Mouse (Mus musculus): Measurements from ENCODE around the gene Txk. TPM values are rescaled to one million over a fixed set of nuclear protein-coding genes. Genes with fewer than 3 reads are reported as not detected.

Gene Txk
- polyA plus RNA-seq, 1 experiment from 2014 or later = not detected

DNA sequence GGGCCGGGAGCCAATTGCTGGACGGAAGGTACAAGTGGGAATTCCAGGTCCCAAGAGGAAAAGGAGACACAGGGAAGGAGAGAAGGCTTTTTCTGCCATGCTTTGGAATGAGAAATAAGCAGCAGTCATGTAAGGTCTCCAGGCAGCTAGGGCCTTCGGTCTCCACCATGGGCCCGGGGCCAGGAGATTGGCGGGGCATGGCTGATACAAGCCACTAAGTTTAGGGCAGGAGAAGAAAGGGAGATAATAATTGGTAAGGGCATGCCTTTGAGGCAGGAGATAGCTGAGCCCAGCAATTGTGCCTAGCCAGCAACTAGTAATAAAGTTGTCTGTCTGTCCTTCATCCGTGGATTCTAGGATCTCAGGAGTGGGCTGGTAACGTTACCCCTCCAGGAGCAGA lies 30.5 kb upstream of the Txk start:
- H3K4me2 ChIP-seq (replicated peaks; ENCODE audit: low read depth, low read length) = no peak overlapping the region
- no peaks in the 10 kb centered on the region for H3K36me3 ChIP-seq (ENCODE audit: control insufficient read depth, insufficient read depth, low read length)
- ATAC-seq (ENCODE audit: low FRiP score, low TSS enrichment) = no peak
- WGBS = 85% methylated on average over 7 of the region's 7 CpGs
- no peaks in the 10 kb centered on the region for H3K9me3 ChIP-seq (ENCODE audit: control insufficient read depth, low read length)
- H3K9ac ChIP-seq (ENCODE audit: low read depth, low read length) = no peak overlapping the region
- no peak overlapping the region for H3K27ac ChIP-seq (ENCODE audit: low read depth, low read length)
- H3K27me3 ChIP-seq (ENCODE audit: control insufficient read depth, insufficient read depth, low read length) = no peaks in the 10 kb centered on the region
- no peaks in the 10 kb centered on the region for H3K4me1 ChIP-seq (ENCODE audit: control insufficient read depth, insufficient read depth, low read length)
- H3K4me3 ChIP-seq (ENCODE audit: low read length) = no peak overlapping the region

DNA sequence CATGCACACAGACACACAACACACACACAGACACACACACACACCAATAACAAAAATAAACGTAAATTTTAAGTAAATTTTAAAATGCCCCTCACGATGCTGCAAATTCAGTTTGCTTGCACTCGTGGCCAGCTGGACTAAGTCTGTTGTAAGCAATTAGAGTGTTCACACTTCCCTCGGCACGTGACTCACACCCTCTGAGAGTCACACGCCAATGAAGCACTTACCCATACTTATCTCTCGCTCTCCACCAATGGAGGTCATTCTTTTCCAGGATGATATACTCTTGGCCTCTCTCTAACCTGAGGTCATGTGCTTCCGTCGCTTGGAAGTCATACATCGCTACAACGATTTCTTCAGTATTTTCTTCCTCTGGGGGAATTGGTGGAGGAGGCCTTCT lies 29.2 kb upstream of the Txk start:
- no peak for ATAC-seq (ENCODE audit: low FRiP score, low TSS enrichment)
- Histone ChIP-seq H3K27me3 (ENCODE audit: control insufficient read depth, insufficient read depth, low read length) (no peaks in the 10 kb centered on the region), H3K4me2 (replicated peaks; ENCODE audit: low read depth, low read length) (no peak overlapping the region), H3K9me3 (ENCODE audit: control insufficient read depth, low read length) (no peaks in the 10 kb centered on the region), H3K4me1 (ENCODE audit: control insufficient read depth, insufficient read depth, low read length) (no peaks in the 10 kb centered on the region), H3K36me3 (ENCODE audit: control insufficient read depth, insufficient read depth, low read length) (no peaks in the 10 kb centered on the region), H3K27ac (ENCODE audit: low read depth, low read length) (no peak overlapping the region), H3K9ac (ENCODE audit: low read depth, low read length) (no peak overlapping the region), H3K4me3 (ENCODE audit: low read length) (no peak overlapping the region)
- 71% methylated on average over 11 of the region's 11 CpGs for WGBS

DNA sequence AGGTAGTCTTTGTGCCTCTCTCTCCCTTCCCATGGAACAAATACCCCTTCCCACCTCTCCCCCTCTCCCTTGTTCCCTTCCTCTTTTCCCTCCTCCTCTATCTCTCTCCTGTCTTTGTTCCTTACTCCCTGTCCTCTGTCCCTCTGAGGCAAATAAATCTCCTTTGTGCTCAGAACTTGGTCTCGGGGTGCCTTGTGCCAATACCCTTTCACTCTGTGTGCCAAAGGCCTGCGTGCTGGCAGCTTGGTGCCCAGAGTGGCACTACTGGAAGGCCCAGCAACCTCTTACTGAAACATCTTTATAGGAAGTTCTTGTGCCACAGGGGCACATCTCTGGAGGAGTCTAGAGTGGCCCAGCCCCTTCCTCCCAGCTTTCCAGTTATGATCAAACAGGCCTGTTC lies 24.0 kb upstream of the Txk start:
- no peak overlapping the region for H3K4me3 ChIP-seq (ENCODE audit: low read length)
- H3K4me2 ChIP-seq (replicated peaks; ENCODE audit: low read depth, low read length) = no peak overlapping the region
- ATAC-seq (ENCODE audit: low FRiP score, low TSS enrichment) = no peak
- 88% methylated on average over 2 of the region's 2 CpGs for WGBS
- H3K9ac ChIP-seq (ENCODE audit: low read depth, low read length) = no peak overlapping the region
- no peak overlapping the region for H3K27ac ChIP-seq (ENCODE audit: low read depth, low read length)
- H3K4me1 ChIP-seq (ENCODE audit: control insufficient read depth, insufficient read depth, low read length) = no peaks in the 10 kb centered on the region
- H3K9me3 ChIP-seq (ENCODE audit: control insufficient read depth, low read length) = no peaks in the 10 kb centered on the region
- no peaks in the 10 kb centered on the region for H3K36me3 ChIP-seq (ENCODE audit: control insufficient read depth, insufficient read depth, low read length)
- no peaks in the 10 kb centered on the region for H3K27me3 ChIP-seq (ENCODE audit: control insufficient read depth, insufficient read depth, low read length)

DNA sequence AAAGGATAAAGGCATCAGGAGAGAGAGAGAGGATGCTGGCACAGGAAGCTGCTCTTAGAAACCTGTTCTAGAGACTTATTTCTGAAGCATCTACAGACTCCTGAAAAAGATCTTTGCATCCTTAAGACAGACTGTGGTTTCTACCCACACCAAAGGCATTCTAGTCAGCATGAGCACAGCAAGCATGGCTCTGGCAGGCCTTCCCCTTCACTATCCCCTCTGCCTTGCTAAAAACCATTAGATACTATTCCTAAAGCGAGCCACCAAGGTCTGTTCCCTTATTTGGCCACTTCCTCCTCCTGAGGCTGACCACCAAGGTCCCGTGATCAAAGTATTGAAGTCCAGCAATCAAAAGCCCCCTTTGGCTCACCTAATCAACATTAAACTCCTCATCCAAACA lies 23.6 kb upstream of the Txk start:
- H3K9ac ChIP-seq (ENCODE audit: low read depth, low read length) = no peak overlapping the region
- no peaks in the 10 kb centered on the region for H3K9me3 ChIP-seq (ENCODE audit: control insufficient read depth, low read length)
- no peaks in the 10 kb centered on the region for H3K36me3 ChIP-seq (ENCODE audit: control insufficient read depth, insufficient read depth, low read length)
- no peak overlapping the region for H3K4me2 ChIP-seq (replicated peaks; ENCODE audit: low read depth, low read length)
- no peaks in the 10 kb centered on the region for H3K27me3 ChIP-seq (ENCODE audit: control insufficient read depth, insufficient read depth, low read length)
- WGBS = 70% methylated on average over 2 of the region's 2 CpGs
- ATAC-seq (ENCODE audit: low FRiP score, low TSS enrichment) = no peak
- H3K4me1 ChIP-seq (ENCODE audit: control insufficient read depth, insufficient read depth, low read length) = 0 out of 2 replicates have a peak, but pooled peaks cover 3% of the 10 kb centered on the region
- H3K27ac ChIP-seq (ENCODE audit: low read depth, low read length) = no peak overlapping the region
- H3K4me3 ChIP-seq (ENCODE audit: low read length) = no peak overlapping the region

DNA sequence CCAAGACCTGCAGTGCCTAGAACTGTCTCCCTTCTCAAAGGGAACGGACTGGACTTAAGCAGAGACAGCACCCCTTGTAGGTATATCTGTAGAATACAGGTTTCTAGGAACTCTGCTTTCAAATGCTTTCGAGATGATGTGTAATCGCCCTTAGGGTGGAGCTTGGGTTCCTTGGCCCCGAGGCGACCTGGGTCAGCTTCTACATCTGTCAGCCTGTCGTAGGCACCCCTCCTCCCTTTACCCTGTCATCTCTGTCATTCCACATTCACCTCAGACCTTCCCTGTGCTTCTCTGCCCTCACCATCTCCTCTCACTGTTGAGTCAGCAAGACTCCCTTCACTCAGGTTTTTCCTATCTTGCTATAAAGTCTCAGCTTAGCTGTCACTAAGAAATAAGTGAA lies 17.3 kb upstream of the Txk start:
- H3K36me3 ChIP-seq (ENCODE audit: control insufficient read depth, insufficient read depth, low read length) = no peaks in the 10 kb centered on the region
- 0 out of 2 replicates have a peak, but pooled peaks cover 3% of the 10 kb centered on the region for H3K4me1 ChIP-seq (ENCODE audit: control insufficient read depth, insufficient read depth, low read length)
- ATAC-seq (ENCODE audit: low FRiP score, low TSS enrichment) = no peak
- H3K9me3 ChIP-seq (ENCODE audit: control insufficient read depth, low read length) = no peaks in the 10 kb centered on the region
- no peak overlapping the region for H3K4me3 ChIP-seq (ENCODE audit: low read length)
- H3K9ac ChIP-seq (ENCODE audit: low read depth, low read length) = no peak overlapping the region
- no peak overlapping the region for H3K4me2 ChIP-seq (replicated peaks; ENCODE audit: low read depth, low read length)
- WGBS = 60% methylated on average over 6 of the region's 6 CpGs
- H3K27me3 ChIP-seq (ENCODE audit: control insufficient read depth, insufficient read depth, low read length) = no peaks in the 10 kb centered on the region
- no peak overlapping the region for H3K27ac ChIP-seq (ENCODE audit: low read depth, low read length)

DNA sequence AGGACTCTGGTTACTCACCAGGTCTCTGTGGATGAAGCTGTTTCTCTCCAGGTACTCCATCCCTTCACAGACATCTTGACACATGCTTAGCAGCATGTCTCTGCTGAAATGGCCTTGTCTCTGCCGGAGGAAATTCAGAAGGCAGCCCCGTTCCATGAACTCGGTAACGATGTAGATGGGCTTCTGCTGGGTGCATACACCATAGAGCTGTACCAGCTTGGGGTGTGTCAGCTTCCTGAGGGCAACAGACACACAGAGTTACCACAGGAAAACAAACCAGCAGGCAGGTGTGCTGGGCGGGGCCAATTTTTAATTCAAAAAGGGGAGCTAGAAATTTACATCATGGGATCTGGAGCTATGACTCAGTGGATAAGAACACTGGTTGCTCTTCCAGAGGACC lies 11.0 kb upstream of the Txk start:
- no peaks in the 10 kb centered on the region for H3K27me3 ChIP-seq (ENCODE audit: control insufficient read depth, insufficient read depth, low read length)
- 91% methylated on average over 5 of the region's 5 CpGs for WGBS
- no peaks in the 10 kb centered on the region for H3K4me1 ChIP-seq (ENCODE audit: control insufficient read depth, insufficient read depth, low read length)
- no peak overlapping the region for H3K4me3 ChIP-seq (ENCODE audit: low read length)
- H3K27ac ChIP-seq (ENCODE audit: low read depth, low read length) = peak overlapping the region; percentile 24; the same call in 1 of the 2 replicates
- no peak for ATAC-seq (ENCODE audit: low FRiP score, low TSS enrichment)
- H3K9me3 ChIP-seq (ENCODE audit: control insufficient read depth, low read length) = no peaks in the 10 kb centered on the region
- H3K9ac ChIP-seq (ENCODE audit: low read depth, low read length) = no peak overlapping the region
- no peaks in the 10 kb centered on the region for H3K36me3 ChIP-seq (ENCODE audit: control insufficient read depth, insufficient read depth, low read length)
- no peak overlapping the region for H3K4me2 ChIP-seq (replicated peaks; ENCODE audit: low read depth, low read length)

DNA sequence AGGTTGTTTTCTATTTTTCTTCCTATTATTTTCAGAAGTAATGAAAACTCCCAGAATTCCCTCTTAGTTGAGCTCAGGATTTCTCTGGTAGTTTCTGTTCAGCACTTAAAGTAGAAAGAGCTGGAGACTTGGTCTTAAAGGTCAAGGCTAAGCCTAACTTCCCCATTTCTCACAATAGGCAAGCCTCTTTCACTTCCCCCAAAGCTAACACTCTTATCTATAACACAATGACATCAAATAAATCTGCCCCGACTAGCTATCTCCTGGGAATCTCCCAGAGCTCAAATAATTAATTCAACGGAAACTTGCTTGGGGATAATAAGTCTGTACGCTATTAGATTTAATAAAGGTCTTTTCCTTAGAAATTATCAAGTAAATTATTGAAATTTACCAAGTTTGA lies 10.4 kb upstream of the Txk start:
- no peak overlapping the region for H3K4me3 ChIP-seq (ENCODE audit: low read length)
- no peak for ATAC-seq (ENCODE audit: low FRiP score, low TSS enrichment)
- H3K27ac ChIP-seq (ENCODE audit: low read depth, low read length) = no peak overlapping the region

DNA sequence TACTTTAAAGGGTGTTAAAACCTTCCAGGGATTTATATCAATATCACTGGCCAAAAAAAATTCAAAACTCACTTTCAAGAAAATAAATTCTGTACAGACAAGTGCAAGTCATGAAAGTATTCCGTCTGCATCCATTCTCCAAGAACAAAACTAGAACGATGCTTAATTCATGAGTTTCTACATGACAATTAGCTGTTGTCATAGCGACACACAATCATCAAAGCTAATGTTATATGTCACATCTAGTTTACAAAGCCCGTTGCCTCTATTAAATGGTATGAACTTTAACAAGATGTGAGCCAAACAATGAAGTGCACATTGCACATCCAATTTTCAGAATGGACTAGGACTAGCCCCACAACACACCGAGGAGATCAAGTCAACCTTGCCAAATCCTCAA lies 9.2 kb upstream of the Txk start:
- H3K9ac ChIP-seq (ENCODE audit: low read depth, low read length) = no peak overlapping the region
- no peak overlapping the region for H3K4me2 ChIP-seq (replicated peaks; ENCODE audit: low read depth, low read length)

More for the DNA sequence above, 10.4 kb upstream of the Txk start:
- H3K36me3 ChIP-seq (ENCODE audit: control insufficient read depth, insufficient read depth, low read length) = no peaks in the 10 kb centered on the region
- H3K9ac ChIP-seq (ENCODE audit: low read depth, low read length) = no peak overlapping the region
- no peaks in the 10 kb centered on the region for H3K27me3 ChIP-seq (ENCODE audit: control insufficient read depth, insufficient read depth, low read length)
- 57% methylated on average over 3 of the region's 3 CpGs for WGBS
- no peak overlapping the region for H3K4me2 ChIP-seq (replicated peaks; ENCODE audit: low read depth, low read length)
- H3K4me1 ChIP-seq (ENCODE audit: control insufficient read depth, insufficient read depth, low read length) = no peaks in the 10 kb centered on the region
- H3K9me3 ChIP-seq (ENCODE audit: control insufficient read depth, low read length) = no peaks in the 10 kb centered on the region

DNA sequence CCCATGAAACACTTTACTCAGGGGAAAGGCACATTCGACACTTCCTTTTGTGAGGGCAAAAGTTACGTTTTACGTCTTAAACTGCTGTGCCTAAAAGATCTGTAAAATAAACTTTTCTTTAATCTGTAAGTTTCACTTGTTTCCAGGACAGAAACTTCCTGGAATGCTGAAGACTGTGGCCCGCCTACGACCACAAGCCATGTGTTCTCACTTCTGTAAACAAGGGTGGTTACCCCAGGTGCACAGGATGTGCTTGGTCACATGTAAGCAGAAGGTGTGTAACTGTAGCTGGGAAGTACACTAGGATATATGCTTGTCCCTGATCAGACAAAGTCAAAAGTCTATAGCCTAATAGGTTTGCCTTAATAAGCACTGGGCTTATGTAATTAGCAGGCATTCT lies 8.7 kb upstream of the Txk start:
- Histone ChIP-seq H3K4me3 (ENCODE audit: low read length) (no peak overlapping the region), H3K27ac (ENCODE audit: low read depth, low read length) (no peak overlapping the region), H3K36me3 (ENCODE audit: control insufficient read depth, insufficient read depth, low read length) (no peaks in the 10 kb centered on the region), H3K9me3 (ENCODE audit: control insufficient read depth, low read length) (no peaks in the 10 kb centered on the region), H3K27me3 (ENCODE audit: control insufficient read depth, insufficient read depth, low read length) (no peaks in the 10 kb centered on the region), H3K9ac (ENCODE audit: low read depth, low read length) (no peak overlapping the region), H3K4me2 (replicated peaks; ENCODE audit: low read depth, low read length) (no peak overlapping the region), H3K4me1 (ENCODE audit: control insufficient read depth, insufficient read depth, low read length) (no peaks in the 10 kb centered on the region)
- 48% methylated on average over 5 of the region's 5 CpGs for WGBS
- no peak for ATAC-seq (ENCODE audit: low FRiP score, low TSS enrichment)

More for the DNA sequence above, 9.2 kb upstream of the Txk start:
- Histone ChIP-seq H3K27me3 (ENCODE audit: control insufficient read depth, insufficient read depth, low read length) (no peaks in the 10 kb centered on the region), H3K27ac (ENCODE audit: low read depth, low read length) (no peak overlapping the region), H3K4me1 (ENCODE audit: control insufficient read depth, insufficient read depth, low read length) (no peaks in the 10 kb centered on the region), H3K9me3 (ENCODE audit: control insufficient read depth, low read length) (no peaks in the 10 kb centered on the region), H3K36me3 (ENCODE audit: control insufficient read depth, insufficient read depth, low read length) (no peaks in the 10 kb centered on the region), H3K4me3 (ENCODE audit: low read length) (no peak overlapping the region)
- ATAC-seq (ENCODE audit: low FRiP score, low TSS enrichment) = no peak
- 90% methylated on average over 5 of the region's 5 CpGs for WGBS

All from kidney, embryonic 14.5 days (tissue).